Mouse (Mus musculus): ENCODE measurements around the gene Pced1b.

Pced1b gene

DNA sequence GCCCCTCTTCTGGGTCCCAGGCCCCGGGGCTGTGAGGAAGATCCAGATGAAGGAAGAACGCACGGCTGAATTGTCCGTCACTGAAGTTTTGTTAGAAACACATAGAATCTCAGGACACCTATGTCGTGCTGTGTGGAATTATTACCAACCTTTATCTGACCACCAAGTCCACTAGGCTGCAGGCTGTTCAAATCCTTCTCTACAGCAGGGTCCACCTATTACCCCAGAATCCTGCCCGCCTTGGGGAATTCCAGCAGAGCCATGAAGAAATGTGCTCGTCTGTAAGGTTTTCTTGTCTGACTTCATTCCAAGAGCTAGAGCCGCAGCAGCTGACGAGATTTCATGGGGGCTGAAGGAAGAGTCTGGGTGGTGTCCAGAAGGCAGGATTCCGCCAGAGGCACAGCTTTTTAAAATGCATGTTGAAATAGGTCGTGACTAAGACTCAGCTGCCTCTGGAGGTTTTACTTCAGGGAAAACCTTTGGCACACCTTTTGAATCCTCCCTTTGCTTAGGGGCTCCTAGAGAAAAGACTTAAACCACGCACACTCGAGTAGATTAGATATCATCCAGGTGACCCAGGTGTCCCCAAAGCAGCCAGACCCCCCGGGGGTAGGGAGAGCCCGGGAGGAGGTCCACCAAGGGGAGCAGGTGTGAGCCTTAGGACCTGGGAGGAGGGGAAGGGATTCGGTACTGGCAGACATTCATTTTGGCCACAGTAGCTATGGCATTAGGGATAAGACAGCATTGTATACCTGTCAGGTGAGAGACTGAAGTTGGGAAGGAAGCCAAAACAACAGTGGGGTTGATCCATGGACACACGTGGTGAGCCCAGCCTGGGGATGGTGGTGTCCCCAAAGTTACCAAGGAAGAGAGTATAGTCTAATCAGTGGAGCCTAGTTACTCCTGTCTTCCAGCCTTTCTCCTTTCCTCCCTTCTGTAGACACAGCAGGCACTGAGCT, 160.9 kb downstream of the Pced1b start:
- DNase-seq = no peak

DNA sequence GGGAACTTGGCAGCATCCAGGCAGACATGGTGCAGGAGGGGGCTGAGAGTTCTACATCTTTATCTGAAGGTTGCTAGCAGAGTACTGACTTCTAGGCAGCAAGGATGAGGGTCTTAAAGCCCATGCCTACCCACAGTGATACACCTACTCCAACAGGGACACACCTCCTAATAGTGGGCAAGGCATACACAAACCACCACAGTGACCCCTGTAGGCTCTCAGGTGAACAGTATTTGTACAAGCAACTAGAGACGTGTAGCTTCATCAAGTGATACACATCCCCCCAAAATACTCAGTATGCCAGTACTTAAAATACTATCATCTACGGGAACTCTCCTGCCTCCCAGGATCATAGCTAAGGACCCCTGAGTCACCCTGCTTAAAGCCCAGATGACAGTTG, 164.2 kb downstream of the Pced1b start:
- no peak for DNase-seq

DNA sequence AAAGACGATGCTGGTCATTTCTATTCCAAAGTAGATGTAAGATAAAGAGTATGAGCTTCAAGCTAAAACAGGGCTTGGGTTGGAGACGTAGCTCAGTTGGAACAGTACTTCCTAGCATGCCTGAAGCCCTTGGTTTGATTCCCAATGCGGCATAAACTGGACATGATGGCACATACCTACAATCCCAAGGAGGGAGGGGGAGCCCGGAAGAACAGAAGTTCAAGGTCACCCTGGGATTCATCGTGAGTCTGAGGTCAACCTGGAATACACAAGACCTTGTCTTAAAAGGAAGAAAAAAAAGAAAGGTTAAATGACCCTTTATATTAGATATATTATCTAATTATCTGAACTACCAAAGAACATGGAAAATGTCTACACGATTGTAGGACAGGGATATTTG, 164.8 kb downstream of the Pced1b start:
- DNase-seq = no peak

DNA sequence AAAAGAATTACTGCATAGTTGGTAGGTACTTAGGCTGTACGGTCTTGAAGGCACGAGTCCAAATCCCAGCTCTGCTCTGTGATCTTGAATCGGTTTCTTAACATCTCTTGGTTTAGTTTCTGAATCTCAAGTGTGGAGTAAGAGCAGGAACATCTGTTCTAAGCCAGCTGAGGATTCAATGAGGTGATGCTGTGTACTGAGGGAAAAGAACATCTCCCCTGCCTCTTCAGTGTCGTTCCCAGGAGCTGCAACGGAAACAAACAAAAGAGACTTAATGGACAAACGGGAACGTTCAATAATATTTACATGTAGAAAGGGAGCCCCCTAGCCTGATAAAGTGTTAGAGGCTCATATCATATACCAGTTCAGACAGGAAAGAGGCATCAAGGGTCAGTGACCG, 165.4 kb downstream of the Pced1b start:
- no peak for DNase-seq

DNA sequence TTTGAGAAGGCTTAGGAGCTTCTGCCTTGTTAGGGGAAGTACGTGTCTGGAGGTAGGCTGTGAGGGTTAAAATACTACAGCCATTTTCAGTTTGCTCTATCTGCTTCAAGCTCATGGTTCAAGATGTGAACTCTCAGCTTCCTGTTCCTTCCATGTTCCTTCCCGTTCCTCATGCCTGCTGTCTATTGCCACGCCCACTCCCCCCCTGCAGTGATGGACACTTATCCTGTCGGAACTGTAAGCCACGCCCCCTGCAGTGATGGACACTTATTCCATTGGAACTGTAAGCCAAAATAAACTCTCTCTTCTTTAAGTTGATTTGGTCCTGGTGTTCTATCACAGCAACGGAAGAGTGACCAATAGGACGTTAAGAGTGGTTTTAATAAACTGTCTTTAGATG, 166.0 kb downstream of the Pced1b start:
- DNase-seq = no peak

DNA sequence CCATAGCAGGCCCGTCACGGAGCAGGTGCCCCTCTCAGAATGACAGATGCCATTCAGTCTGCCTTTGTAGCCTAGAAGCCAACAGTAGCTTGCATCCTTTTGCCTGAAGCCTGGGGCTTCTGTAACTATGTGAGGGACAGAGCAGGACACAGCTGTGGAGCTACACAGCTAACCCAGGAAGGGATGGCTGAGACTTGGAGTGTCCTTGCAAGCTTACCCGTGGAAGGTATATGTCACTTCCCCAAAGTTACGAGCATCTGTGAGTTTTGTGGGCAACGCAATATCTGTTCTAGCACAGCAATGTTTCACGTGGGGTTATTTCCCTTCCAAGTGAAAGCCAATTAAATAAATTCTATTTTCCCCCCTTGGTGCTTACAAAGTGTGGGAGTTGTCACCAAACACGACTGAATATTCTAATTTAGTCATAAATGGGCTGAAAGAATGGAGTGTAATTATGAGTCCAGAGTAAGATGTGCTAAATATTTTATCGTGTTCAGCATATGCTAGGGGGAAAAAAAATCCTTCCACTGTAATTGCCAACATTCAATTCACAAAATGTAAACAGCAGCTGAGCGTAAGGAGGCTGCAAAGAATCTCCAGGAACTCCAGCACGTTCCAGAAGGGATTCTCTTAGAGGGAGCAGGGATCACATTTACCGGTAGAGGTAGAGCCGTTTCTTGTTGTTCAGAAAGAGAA, 168.0 kb downstream of the Pced1b start:
- no peak for DNase-seq

DNA sequence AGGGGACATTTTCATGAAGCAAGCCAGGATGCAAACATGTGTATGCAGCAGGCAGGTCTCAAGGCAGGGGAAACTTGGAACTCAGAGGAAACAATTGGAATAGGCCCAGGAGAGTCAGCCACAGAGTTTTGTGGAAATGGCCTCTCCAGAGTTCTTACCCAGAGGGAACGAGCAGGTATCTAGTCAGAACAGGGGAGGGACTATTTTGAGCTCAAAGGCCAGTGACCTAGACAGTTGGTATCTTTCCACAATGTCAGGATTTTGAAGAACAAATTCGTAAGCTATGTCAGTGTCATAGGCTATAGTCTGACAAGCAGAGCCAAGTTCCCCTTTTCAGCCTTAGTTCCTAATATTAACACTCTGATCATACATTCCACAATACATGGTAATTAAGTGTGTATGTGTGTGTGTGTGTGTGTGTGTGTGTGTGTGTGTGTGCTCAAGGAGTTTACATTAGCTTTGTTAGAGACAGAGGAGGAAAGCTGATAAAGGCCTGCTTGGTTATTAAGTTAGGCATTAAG, 168.6 kb downstream of the Pced1b start:
- DNase-seq = no peak

DNA sequence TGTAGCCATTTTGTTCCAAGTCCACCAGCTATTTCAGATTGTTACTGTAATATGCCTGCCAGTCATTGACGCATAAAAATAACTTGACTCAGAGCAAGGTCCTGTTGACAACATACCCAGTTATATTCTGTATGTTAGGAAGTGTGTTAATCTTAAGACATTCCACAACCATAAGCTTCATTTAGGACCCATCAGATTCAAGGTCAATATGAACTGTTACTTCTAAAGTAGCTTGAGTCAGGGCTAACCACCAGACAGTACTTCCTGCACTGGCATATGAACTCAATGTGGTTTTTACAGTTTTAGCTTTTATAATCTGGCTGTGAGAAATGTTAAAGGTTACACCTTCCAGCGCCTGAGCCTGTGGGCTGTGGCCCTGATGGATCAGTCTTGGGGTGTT, 173.4 kb downstream of the Pced1b start:
- DNase-seq = no peak

DNA sequence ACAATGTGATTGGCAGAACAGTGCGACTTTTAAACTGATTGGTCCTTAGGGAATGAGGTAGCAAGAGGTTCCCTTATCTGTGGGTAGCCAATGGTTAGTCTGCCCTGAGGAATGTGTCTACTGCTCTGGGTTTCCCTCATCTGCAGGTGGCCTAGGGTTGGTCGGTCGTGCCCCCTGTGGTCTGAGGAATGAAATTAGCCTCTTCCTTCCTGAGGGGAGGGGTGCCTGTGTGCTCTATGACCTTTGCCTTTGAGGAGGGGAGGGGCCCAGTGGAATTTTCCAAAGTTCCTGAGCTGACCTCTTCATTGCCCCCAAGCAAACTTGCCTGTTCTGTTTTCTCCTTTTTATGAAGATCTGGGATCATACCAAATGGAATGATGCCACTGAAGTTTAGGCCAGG, 174.6 kb downstream of the Pced1b start:
- no peak for DNase-seq

DNA sequence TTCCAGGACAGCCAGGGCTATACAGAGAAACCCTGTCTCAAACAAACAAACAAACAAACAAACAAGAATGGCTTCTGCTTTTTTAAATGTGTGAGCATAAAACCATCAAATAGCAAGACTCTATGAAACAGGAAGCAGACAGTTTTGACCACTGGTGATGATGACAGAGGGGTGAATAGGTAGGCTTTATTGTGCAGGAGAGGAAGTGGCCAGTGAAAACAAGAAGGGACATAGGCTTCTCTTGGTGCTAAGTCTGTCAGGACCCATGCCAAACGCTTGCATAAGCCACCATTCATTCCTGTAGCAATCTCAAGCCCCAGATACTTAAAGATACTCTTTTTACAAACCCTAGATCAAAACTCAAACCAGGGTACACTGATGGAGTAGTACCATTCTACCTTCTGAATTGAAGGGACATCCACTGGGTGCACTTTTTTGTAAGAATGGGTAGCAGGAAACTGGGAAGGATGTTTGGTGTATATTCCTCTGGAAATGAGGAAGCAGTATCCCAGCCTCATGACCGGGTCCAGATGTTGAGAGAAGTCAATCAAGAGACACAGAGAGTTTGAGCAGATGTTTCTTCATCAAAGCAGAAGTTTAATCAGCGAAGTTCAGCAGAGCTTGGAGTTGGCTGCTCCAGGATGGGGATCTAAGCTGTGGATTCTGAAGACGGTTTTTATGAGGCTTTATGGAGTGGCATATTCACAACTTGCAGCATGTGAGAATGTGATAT, 175.5 kb downstream of the Pced1b start:
- DNase-seq = no peak

DNA sequence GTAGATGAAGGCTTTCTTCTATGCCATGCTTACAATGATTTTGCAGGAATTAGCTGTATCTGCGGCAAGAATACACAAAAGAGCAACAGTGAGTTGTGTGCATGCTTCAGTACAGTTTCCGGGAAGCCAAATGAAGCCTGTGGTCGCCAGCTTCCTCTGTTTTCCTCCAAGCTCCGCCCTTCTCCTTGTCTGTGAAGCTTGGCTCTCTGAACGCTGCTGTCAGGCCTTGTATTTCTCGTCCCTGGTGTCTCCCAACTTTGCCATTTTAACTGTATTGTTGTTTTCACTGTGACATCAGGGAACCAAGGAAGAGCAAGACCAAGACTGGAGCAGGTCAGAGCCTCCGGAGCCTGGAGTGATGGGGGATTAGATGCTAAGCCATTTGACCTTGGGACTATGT, 177.5 kb downstream of the Pced1b start:
- DNase-seq = no peak

DNA sequence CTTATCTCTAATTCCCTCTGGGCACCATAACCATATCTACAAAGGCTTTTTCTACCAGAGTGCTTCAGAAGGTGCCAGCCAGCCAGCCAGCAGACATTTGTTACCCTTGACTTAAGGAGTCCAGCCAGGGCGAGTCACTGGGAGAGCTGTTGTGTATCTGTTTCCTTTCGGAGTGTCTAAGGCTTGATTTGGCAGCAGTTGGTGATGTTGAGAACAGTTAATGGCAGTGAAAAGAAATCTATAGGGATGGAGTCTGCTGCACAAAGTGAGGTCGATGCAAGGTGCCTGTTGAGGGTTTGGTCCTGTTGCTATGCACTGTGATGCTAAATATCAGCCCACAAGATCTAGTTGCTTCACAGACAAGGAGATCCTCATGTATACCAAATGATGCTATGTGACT, 178.1 kb downstream of the Pced1b start:
- no peak for DNase-seq

DNA sequence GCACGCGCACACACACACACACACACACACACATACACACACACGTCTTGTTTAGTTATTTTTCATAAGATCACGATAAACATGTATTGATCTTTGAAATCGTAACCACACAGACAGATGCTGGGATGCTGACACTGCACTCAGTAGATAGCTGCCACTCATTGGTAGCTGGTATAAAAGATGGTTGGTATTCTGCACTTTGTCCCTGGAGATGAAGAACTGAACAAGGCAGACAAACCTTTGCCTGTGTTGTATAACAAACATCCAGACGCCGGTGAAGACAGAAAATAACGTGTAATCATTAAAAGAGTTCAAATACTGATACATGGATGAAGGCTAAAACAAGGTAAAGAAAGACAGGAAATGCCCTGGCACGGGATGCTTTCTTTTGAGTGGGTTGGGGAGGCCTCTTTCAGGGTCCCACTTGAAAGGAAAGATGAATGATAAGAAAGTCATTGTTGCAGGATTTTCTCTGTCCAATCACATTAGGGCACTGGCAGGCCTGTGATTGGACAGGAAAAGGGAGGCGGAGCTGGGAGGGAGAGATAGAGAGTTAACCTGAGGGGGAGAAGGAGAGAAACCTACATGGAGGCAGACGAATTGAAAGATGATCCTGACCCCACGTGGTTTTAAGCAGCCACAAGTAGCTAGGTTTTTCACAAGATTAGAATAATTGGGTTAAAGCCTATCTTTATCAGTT, 182.4 kb downstream of the Pced1b start:
- DNase-seq = no peak

DNA sequence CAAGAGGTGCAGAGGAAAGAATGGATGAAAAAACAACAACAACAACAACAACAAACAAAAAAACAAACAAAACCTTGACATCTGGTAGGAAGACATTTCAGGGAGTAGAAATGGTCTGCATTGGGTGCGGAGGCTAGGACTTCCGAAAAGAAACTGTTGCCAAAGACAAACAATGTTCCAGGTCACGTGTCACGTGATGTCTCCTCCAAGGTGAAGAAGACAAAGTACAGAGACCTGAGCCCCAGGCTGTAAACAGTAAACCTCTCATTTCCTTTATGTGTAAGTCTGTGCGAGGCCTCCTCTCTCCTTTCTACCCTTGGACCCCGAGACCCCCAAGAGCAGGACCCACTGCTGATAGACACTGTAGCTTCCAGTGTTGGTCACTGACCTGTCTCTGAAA, 184.6 kb downstream of the Pced1b start:
- no peak for DNase-seq

DNA sequence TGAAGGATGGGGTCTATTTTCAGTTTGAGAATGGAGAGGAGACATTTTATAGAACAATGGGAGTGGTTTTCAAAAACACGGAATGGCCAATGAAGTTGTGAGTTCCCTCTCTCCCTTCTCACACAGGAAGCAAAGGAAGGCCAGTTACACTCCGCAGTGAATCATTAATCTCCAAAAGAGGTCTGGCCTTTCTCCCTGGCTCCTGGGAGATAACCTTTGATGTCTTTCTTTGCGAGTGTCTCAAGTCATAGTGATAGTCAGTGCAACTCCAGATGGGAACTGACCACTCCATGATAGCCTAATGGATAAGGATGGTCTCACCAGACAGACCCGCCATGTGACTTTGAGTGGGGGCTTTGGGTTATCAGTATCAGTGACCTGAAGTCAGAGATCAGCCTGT, 185.3 kb downstream of the Pced1b start:
- DNase-seq = no peak

Data from retina, postnatal 1 day (tissue).